Mouse (Mus musculus): ENCODE measurements around the gene Dnttip2. TPM values are rescaled to one million over a fixed set of nuclear protein-coding genes. Genes with fewer than 3 reads are reported as not detected.
"Not testable (repeated sequence)": the region's sequence is repeated elsewhere in the genome, so short reads cannot be mapped to it uniquely, and the experiment has no call there.

Gene Dnttip2
- 10 to 100 TPM; 22.0 to 23.4 TPM for total RNA-seq (2021)
- long read RNA-seq, experiment 1, transcript Dnttip2-201 (7 exons, 2,429 nt) = major isoform, 37 of 40 reads
- long read RNA-seq, experiment 1, partial matches to known transcripts = 1 of 40 reads
- long read RNA-seq, experiment 1, other reads (novel, unspliced or antisense) = 2 of 40 reads
- long read RNA-seq, experiment 2, transcript Dnttip2-201 (7 exons, 2,429 nt) = major isoform, 34 of 36 reads
- long read RNA-seq, experiment 2, partial matches to known transcripts = 1 of 36 reads
- long read RNA-seq, experiment 2, other reads (novel, unspliced or antisense) = 1 of 36 reads

DNA sequence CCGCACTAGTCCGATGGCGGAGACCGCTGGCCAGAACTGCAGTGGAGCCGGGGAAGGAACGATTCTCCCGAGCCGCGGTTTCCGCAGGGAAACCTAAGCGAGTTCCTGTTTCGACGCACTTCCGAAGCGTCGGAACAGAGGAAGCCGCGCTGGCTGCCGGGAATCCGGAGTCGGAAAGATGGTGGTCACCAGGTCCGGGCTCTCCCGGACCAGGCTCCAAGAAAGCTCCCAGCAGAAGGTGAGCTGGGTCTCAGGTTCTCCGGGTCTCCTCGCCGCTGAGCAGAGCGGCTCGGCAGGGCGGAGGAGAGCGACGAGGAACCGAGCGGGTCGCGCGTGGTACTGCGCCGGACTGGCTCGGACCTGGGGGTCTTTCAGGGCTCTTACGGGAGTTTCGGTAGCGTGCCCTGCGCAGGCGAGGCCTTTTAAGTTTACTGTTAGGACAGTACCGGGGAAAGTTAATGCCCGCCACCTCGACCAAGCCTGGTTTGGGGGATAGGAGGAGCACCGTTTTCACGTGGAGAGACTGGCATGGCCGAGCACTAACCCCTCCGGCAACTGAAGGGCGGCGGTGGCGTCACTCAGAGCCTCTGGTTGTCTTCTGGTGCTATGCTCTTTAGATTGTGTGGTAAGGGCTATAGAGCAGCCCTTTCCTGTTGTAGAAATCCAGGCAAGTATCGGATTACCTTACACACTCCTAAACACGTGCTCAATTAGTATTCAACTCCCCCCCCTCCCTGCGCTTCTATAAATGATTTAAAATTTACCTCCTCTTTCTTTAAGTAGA is at the start of gene Dnttip2:
Gene Dnttip2, plus strand, starts transcription at position 148 of the 784 bp plus-strand sequence.
- peak; percentile 89 for DNase-seq

GRCm38 (mm10) chr3:122226972-122227371 is 47.2 kb upstream of the Dnttip2 start:
- DNase-seq = not testable (repeated sequence)

DNA sequence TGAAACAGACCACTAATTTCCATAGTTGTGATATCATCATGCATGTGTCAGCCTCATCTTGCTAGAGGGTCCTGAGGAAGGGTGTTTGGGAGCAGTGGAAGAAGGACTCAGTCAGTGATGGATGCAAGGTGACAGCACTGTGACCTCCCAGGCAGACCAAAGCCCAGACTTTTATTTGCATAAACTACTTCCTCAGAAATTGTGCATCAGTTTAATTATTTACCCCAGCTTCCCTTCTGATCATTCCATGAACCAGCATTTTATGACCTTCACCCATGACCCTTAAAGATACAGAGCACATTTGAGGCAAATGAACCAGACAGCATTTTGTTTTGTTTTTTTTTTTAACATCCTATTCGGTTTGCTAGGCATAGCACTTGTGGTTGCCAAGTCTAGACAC is 38.4 kb upstream of the Dnttip2 start:
- DNase-seq = no peak

DNA sequence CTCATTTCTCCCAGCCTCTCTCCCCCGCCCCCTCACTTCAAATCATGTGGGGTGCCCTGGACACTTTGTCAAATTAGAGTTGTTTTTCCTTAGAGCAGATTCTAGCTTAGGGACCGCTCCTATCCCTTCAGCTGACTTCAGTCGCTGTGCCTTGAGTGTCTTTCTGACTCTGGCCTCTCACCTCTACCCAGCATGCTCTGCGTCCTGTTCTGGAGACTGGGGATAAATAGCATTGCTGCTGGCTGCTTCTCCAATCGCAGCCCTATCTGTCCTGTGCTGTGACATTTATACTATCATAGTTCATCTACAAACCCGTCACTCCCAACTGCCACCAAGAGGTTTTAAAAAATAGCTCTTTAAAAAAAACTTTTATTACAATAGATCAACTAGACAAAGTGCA is 31.3 kb upstream of the Dnttip2 start:
- DNase-seq = no peak

GRCm38 (mm10) chr3:122243416-122244167 is 30.6 kb upstream of the Dnttip2 start:
- DNase-seq = no peak

- no peak for DNase-seq
Measured at GRCm38 (mm10) chr3:122244759-122245158, 29.4 kb upstream of the Dnttip2 start.

GRCm38 (mm10) chr3:122245215-122245877 is 28.8 kb upstream of the Dnttip2 start, which contains the start of gene Gclm:
Gene Gclm, plus strand, starts transcription at chr3:122245557.
- peak; percentile 96 for DNase-seq

- DNase-seq = peak; percentile 51
Measured at GRCm38 (mm10) chr3:122245878-122246332, 28.3 kb upstream of the Dnttip2 start.

DNA sequence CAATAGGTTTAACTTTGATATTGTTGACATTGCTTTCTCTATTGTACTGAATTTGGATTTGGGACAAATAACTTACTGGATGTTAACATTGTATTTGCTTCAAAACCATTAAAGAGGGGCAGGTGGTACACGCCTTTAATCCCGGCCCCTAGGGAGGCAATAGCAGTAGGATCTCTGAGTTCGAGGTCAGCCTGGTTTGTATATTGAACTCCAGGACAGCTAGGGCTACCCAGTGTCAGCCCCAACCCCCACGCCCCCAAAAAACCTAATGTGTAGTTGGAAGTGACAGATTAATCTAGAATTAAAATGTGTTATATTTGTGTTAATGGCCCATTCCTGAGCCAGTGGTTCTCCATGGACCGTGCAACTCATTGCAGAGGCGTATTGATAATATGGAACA is 27.8 kb upstream of the Dnttip2 start:
- DNase-seq = no peak

- DNase-seq = no peak
Measured at GRCm38 (mm10) chr3:122246986-122247767, 27.0 kb upstream of the Dnttip2 start.

DNA sequence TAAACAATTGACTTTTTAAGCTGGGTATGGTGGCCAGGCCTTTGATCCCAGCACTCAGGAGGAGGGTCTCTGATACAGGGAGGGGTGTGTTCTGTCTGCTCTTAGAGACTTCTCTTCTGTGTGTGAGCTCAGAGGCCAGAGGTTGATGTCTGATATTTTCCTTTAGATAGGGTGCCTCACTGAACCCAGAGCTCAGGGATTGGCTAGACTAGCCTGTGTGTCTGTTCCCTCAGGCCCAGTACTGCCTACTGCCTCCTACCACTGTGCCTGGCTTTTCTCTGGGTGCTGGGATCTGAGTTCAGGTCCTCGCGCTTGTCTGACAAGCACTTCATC is 26.5 kb upstream of the Dnttip2 start:
- DNase-seq = no peak

- no peak for DNase-seq
Measured at GRCm38 (mm10) chr3:122252466-122253253, 21.5 kb upstream of the Dnttip2 start.

DNA sequence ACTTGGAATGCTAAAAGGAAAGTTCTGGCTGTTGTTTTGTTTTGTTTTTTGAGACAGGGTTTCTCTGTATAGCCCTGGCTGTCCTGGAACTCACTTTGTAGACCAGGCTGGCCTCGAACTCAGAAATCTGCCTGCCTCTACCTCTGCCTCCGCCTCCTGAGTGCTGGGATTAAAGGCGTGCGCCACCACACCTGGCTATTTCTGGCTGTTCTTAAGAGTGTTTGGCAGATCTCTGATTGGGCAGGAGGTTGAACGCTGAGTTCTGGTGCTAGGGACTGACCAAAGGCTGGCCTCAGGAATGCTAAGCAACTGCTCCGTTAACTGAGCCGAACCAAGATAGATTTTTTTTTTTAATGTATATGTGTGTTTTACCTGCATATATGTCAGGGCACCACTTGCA is 20.1 kb upstream of the Dnttip2 start:
- not testable (repeated sequence) for DNase-seq

GRCm38 (mm10) chr3:122269986-122270385 is 4.2 kb upstream of the Dnttip2 start:
- no peak for DNase-seq

GRCm38 (mm10) chr3:122272565-122272964 is 1.6 kb upstream of the Dnttip2 start:
- not testable (repeated sequence) for DNase-seq

- DNase-seq = no peak
Measured at GRCm38 (mm10) chr3:122273407-122274240, 564 bp upstream of the Dnttip2 start.

- DNase-seq = no peak
Measured at GRCm38 (mm10) chr3:122275111-122275510, 923 bp downstream of the Dnttip2 start.

DNA sequence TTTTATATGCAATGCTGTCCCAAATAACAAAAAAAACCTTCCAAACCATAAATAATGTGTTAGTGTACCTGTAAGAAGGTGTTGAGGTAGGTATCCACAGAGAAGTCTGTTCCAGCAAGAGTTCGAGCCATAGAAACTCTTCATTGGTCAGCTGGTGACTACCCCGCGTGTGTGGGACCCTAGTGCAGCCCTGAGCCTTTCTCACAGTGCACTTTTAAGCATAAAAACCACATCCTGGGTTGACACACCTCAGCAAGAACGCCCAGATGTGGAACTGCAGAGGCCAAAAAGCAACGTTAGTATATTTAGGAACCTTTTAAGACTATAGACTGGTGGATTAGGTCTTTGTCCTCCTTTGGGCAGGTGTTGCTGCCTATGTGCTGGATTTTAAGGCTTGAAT is 13.0 kb downstream of the Dnttip2 start:
- no peak for DNase-seq

DNA sequence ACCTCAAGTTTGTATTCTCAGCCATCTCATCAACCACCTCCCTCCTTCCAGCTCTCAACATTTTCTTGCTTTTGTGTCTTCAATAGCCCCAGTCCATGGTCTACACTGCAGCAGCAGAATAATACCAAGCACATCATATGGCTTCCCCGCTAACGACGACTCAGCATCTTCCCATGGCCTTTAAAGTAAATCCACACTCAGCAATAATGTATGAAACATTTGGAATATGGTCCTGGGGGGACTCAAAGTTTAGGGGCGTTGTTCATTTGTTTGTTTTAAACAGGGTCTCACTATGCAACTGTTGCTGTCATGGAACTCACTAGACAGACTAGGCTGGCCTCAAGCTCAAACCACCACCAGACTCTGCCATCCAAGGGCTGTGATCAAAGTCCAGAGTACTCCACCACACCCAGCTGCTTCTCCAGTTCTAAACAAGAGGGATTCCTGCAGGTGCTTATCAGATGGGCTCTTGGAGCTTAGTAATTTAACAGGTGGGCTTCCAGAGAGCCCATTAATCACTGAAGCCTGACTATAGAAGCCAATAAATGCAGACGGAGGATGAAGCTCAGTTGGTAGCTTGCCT is 14.5 kb downstream of the Dnttip2 start:
- no peak for DNase-seq

Data from gastrocnemius, postnatal 10 days (tissue).